Mouse (Mus musculus): ENCODE data around the gene Pacs2.

- TF ChIP-seq CTCF (IDR thresholded peaks at IDR 0.05; ENCODE audit: extremely low read depth, insufficient read length, insufficient replicate concordance, low read depth, low read length) (no peak), POLR2A (IDR thresholded peaks at IDR 0.05; ENCODE audit: low read depth, low read length) (no peak)
Observed at GRCm38 (mm10) chr12:113063700-113064099, 49.4 kb downstream of the Pacs2 start.
